ENCODE assay signal across 14 mouse cellular contexts in the genomic region with DNA sequence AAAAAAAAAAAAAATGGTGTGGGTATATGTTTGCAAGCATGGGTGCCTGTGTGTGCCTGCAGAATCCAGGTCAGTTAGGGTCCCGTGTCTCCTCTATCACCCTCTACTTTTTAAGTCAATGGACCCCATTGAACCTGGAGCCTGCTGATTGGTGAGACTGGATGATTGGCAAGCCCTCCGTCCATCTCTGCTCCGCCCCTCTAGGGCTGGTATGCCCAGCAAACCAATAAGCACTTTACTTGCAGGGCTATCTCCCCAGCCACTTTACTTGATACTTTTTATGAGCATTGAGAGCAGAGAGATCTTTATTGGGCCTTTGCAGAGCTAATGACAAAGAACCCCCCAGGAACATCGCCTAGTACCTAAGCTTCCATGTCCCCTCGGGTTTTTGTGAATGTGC. TPM values are rescaled to one million over a fixed set of nuclear protein-coding genes. Genes with fewer than 3 reads are reported as not detected.
"Had no signal": no experiment of that assay in that cellular context is flagged by ENCODE, and none has a peak within 500 bp of the region (broad histone marks: within the 10 kb centered on the region; RNA-seq: fewer than 3 reads in every experiment).

No protein-coding gene starts in this region.

- H3K27me3 ChIP-seq: lung, embryonic 15.5 days; midbrain, embryonic 15.5 days had no signal

- H3K36me3 ChIP-seq: lung, embryonic 15.5 days; midbrain, embryonic 15.5 days had no signal

- H3K4me3 ChIP-seq: layer of hippocampus, adult 2 months; lung, embryonic 15.5 days; midbrain, embryonic 15.5 days had no signal

- H3K27ac ChIP-seq: kidney, postnatal 0 days; layer of hippocampus, adult 2 months; midbrain, embryonic 15.5 days had no signal

- H3K9me3 ChIP-seq: lung, embryonic 15.5 days; midbrain, embryonic 15.5 days had no signal

- H3K9ac ChIP-seq: lung, embryonic 15.5 days; midbrain, embryonic 15.5 days had no signal

- ATAC-seq: inflammation-experienced regulatory T-cells, adult 6 months; intestine, postnatal 0 days; midbrain, embryonic 15.5 days had no signal

- H3K4me2 ChIP-seq: lung, embryonic 15.5 days; midbrain, embryonic 11.5 days; midbrain, embryonic 15.5 days had no signal

- DNase-seq: kidney, adult 8-10 months; kidney, postnatal 4 days; lung, postnatal 36 days; spleen, adult 18-20 months; thymus, adult 18-20 months; thymus, postnatal 14 days had no signal

RNA-seq across cellular contexts. Expression of a gene that starts 54.3 kb away (rescaled TPM):
- total RNA-seq: layer of hippocampus, adult 2 months; left cerebral cortex, postnatal 36 days had no signal
- polyA plus RNA-seq: midbrain, embryonic 11.5 days had no signal
